Mouse (Mus musculus): Measurements from ENCODE around the gene Spin2-ps6. TPM values are rescaled to one million over a fixed set of nuclear protein-coding genes. Genes with fewer than 3 reads are reported as not detected.
"Not testable (repeated sequence)": the region's sequence is repeated elsewhere in the genome, so short reads cannot be mapped to it uniquely, and the experiment has no call there.

The Spin2-ps6 gene
- not detected in 2 replicates for polyA plus RNA-seq (2015; fragmentation: Nextera tagmentation; extraction: Ambion mirVana)

DNA sequence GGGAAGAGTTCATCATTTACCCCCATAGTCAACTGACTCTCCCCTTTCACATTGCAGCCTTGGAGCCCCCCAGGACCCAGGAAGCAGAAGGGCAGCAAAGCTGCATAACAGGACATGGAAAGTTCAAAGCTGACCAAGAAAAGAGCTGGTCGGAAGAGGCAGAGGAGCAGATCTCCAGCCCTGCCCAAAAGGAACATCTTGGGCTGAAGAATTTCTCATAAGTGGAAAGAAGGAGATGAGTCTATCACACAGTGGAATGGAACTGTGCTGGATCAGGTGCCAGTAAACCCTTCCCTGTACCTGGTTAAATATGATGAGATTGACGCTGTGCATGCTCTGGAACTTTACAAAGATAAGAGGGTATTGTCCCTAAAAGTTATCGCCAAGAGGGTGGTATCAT, at the start of gene Spin2-ps6:
TSS of gene Spin2-ps6 (plus strand) at position 301 of the 400 bp plus-strand sequence.
- H3K4me1 ChIP-seq (replicated peaks); H3K27me3 ChIP-seq; H3K9ac ChIP-seq (replicated peaks); H3K36me3 ChIP-seq; H3K27ac ChIP-seq; ATAC-seq; H3K9me3 ChIP-seq; H3K4me3 ChIP-seq (replicated peaks); H3K4me2 ChIP-seq (replicated peaks): not testable (repeated sequence)
- WGBS, result 82% methylated on average over 1 of the region's 3 CpGs

Other genes with a start within 250 kb of the Spin2-ps6 start
- not detected in 2 replicates for gene Btbd35f12, start 78.5 kb downstream of the Spin2-ps6 start, polyA plus RNA-seq (2015; fragmentation: Nextera tagmentation; extraction: Ambion mirVana)

Data from midbrain, embryonic 13.5 days (tissue).